ENCODE assay signal across 21 mouse cellular contexts in the genomic region with DNA sequence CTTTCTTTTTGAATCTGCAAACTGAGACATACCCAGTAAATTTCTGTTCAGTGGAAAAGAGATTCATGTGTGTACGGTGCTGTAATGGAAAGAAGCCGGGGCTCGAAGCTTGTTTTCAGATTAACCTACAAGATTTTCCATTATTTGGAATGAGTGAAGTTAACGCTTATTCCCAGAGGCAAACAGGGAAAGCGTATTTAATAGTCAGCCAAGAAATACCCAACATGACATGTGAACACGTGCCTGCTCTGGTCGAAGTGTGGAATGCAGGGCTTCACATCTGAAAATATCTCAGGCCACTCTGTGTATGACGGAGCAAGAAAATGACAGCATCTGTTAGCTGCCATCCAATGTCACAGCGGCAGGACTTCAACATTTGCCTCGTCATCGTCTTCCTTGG.
"Had no signal": no experiment of that assay in that cellular context is flagged by ENCODE, and none has a peak within 500 bp of the region (broad histone marks: within the 10 kb centered on the region; RNA-seq: fewer than 3 reads in every experiment).

No protein-coding gene starts in this region.

- ATAC-seq: liver, embryonic 12.5 days had no signal

- H3K27me3 ChIP-seq: kidney, embryonic 15.5 days; liver, embryonic 12.5 days; liver, embryonic 15.5 days; lung, embryonic 15.5 days; midbrain, embryonic 15.5 days; neural tube, embryonic 13.5 days had no signal

- H3K9me3 ChIP-seq: kidney, embryonic 15.5 days; liver, embryonic 12.5 days; liver, embryonic 15.5 days; lung, embryonic 15.5 days; midbrain, embryonic 15.5 days; neural tube, embryonic 13.5 days had no signal

- H3K4me1 ChIP-seq: kidney, embryonic 15.5 days; liver, embryonic 12.5 days; liver, embryonic 15.5 days; lung, embryonic 15.5 days; midbrain, embryonic 15.5 days; neural tube, embryonic 13.5 days had no signal

- H3K36me3 ChIP-seq: kidney, embryonic 15.5 days; liver, embryonic 12.5 days; liver, embryonic 15.5 days; lung, embryonic 15.5 days; midbrain, embryonic 15.5 days; neural tube, embryonic 13.5 days had no signal

- H3K4me2 ChIP-seq: kidney, embryonic 15.5 days; liver, embryonic 12.5 days; liver, embryonic 15.5 days; lung, embryonic 15.5 days; midbrain, embryonic 11.5 days; midbrain, embryonic 15.5 days; neural tube, embryonic 13.5 days had no signal

- H3K9ac ChIP-seq: kidney, embryonic 15.5 days; liver, embryonic 12.5 days; liver, embryonic 15.5 days; lung, embryonic 15.5 days; midbrain, embryonic 15.5 days; neural tube, embryonic 13.5 days had no signal

- H3K27ac ChIP-seq: kidney, embryonic 15.5 days; left cerebral cortex, adult 2 months; liver, embryonic 12.5 days; liver, embryonic 15.5 days; lung, embryonic 15.5 days; midbrain, embryonic 15.5 days; neural tube, embryonic 13.5 days had no signal

- DNase-seq: kidney, adult 11 months; kidney, adult 8-10 months; kidney, postnatal 10 days; kidney, postnatal 36 days; layer of hippocampus, postnatal 36 days; liver; lung, adult 18-20 months; lung, postnatal 10 days; lung, postnatal 4 days; retina, postnatal 1 day; thymus, adult 18-20 months; thymus, postnatal 36 days had no signal

- H3K4me3 ChIP-seq: kidney, embryonic 15.5 days; left cerebral cortex, adult 2 months; liver, embryonic 12.5 days; liver, embryonic 15.5 days; lung, embryonic 15.5 days; midbrain, embryonic 15.5 days; myocyte; neural tube, embryonic 13.5 days had no signal
